Mouse (Mus musculus) ES-Bruce4 (cell line): ENCODE data around the gene D430041D05Rik. TPM values are rescaled to one million over a fixed set of nuclear protein-coding genes. Genes with fewer than 3 reads are reported as not detected.
A peak's percentile ranks its signal among the peaks of the same experiment; 100 is the strongest.

Experiments
- H3K27ac ChIP-seq: 2 replicates; pipeline ENCODE4 v1.5.1; 2012; ENCODE audit warnings: low read length, inconsistent platforms; ENCODE audit not compliant: insufficient read depth
- H3K27me3 ChIP-seq: 2 replicates; pipeline ENCODE4 v1.6.1; 2012; ENCODE audit warnings: mild to moderate bottlenecking, low read length, inconsistent platforms; ENCODE audit not compliant: control insufficient read depth, poor library complexity, insufficient read depth, severe bottlenecking
- H3K36me3 ChIP-seq: 2 replicates; pipeline ENCODE4 v1.6.1; 2012; ENCODE audit warnings: inconsistent platforms, mild to moderate bottlenecking, low read length, moderate library complexity; ENCODE audit not compliant: control insufficient read depth, poor library complexity, insufficient read depth, severe bottlenecking
- H3K4me1 ChIP-seq: one replicate; pipeline ENCODE4 v1.8.1; 2011; ENCODE audit warnings: low read length; ENCODE audit not compliant: control insufficient read depth, insufficient read depth
- H3K4me3 ChIP-seq: 2 replicates; pipeline ENCODE4 v1.5.1; 2011; ENCODE audit warnings: low read depth, mild to moderate bottlenecking, low read length
- H3K9ac ChIP-seq: 2 replicates; pipeline ENCODE4 v1.6.1; 2012; ENCODE audit warnings: low read depth, mild to moderate bottlenecking, inconsistent platforms; ENCODE audit not compliant: poor library complexity, severe bottlenecking
- H3K9me3 ChIP-seq: replicated peaks from 2 replicates; pipeline ENCODE4 v1.6.1; 2012; ENCODE audit warnings: mild to moderate bottlenecking, low read length, inconsistent platforms; ENCODE audit not compliant: control insufficient read depth, poor library complexity, insufficient read depth, severe bottlenecking
- CTCF ChIP-seq: IDR thresholded peaks from one replicate; pipeline ENCODE4 v1.8.1; 2011; ENCODE audit warnings: low read depth, low read length
- EP300 ChIP-seq: IDR thresholded peaks from 2 replicates; pipeline ENCODE4 v1.6.1; 2011; ENCODE audit warnings: low read depth, low read length; ENCODE audit not compliant: insufficient read depth
- POLR2A ChIP-seq: IDR thresholded peaks from one replicate; pipeline ENCODE4 v1.8.1; 2011; ENCODE audit warnings: low read length; ENCODE audit not compliant: insufficient read depth
- polyA plus RNA-seq: library from polyadenylated mRNA; stranded (reverse); fragments of >200 nt; gene quantifications from 2 replicates; pipeline ENCODE4 v1.2.4, GENCODE M21; 2011; ENCODE audit warnings: low read depth; ENCODE audit not compliant: missing spikeins, insufficient read depth, insufficient read length

D430041D05Rik gene
- polyA plus RNA-seq, 1 experiment, result 0.10 TPM

GRCm38 (mm10) chr2:104144004-104144403 lies 266.8 kb downstream of the D430041D05Rik start:
- no peaks in the 10 kb centered on the region for H3K4me1 ChIP-seq
- no peaks in the 10 kb centered on the region for H3K27me3 ChIP-seq
- H3K4me3 ChIP-seq, result no peak overlapping the region
- TF ChIP-seq EP300, result no peak
- TF ChIP-seq POLR2A, result no peak
- no peak for TF ChIP-seq CTCF
- no peak overlapping the region for H3K27ac ChIP-seq
- no peaks in the 10 kb centered on the region for H3K36me3 ChIP-seq
- no peaks in the 10 kb centered on the region; the same call in 1 of the 2 replicates for H3K9me3 ChIP-seq
- H3K9ac ChIP-seq, result no peak overlapping the region

GRCm38 (mm10) chr2:104142140-104142539 lies 268.7 kb downstream of the D430041D05Rik start:
- Histone ChIP-seq H3K4me1 (no peaks in the 10 kb centered on the region), H3K4me3 (no peak overlapping the region), H3K36me3 (no peaks in the 10 kb centered on the region), H3K9ac (no peak overlapping the region), H3K27ac (no peak overlapping the region), H3K27me3 (no peaks in the 10 kb centered on the region), H3K9me3 (no peaks in the 10 kb centered on the region; the same call in 1 of the 2 replicates)
- TF ChIP-seq POLR2A (no peak), EP300 (no peak), CTCF (no peak)

DNA sequence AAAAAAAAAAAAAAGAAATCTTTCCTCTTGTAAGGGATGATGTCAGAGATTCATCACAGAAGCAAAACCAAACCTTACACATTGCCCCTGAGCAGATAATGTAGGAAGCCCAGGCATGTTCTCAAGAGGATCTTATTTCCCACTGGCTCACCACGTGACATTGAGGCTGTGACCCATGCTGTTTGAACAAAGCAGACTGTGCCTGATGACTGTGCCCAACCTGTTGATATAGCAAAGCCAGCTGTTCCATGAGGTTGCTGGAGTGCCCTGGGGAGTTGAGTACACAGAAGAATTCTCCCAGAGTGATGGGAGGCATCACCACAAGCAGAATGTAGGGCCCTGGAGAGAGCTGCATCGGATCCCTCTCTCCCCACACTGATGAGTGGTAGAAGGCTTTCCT lies 274.9 kb downstream of the D430041D05Rik start:
- no peaks in the 10 kb centered on the region for H3K27me3 ChIP-seq
- no peak overlapping the region for H3K9ac ChIP-seq
- no peak for TF ChIP-seq POLR2A
- TF ChIP-seq CTCF, result no peak
- no peak for TF ChIP-seq EP300
- H3K4me3 ChIP-seq, result no peak overlapping the region
- no peak overlapping the region for H3K27ac ChIP-seq
- no peaks in the 10 kb centered on the region for H3K36me3 ChIP-seq
- no peaks in the 10 kb centered on the region for H3K4me1 ChIP-seq
- no peaks in the 10 kb centered on the region for H3K9me3 ChIP-seq

DNA sequence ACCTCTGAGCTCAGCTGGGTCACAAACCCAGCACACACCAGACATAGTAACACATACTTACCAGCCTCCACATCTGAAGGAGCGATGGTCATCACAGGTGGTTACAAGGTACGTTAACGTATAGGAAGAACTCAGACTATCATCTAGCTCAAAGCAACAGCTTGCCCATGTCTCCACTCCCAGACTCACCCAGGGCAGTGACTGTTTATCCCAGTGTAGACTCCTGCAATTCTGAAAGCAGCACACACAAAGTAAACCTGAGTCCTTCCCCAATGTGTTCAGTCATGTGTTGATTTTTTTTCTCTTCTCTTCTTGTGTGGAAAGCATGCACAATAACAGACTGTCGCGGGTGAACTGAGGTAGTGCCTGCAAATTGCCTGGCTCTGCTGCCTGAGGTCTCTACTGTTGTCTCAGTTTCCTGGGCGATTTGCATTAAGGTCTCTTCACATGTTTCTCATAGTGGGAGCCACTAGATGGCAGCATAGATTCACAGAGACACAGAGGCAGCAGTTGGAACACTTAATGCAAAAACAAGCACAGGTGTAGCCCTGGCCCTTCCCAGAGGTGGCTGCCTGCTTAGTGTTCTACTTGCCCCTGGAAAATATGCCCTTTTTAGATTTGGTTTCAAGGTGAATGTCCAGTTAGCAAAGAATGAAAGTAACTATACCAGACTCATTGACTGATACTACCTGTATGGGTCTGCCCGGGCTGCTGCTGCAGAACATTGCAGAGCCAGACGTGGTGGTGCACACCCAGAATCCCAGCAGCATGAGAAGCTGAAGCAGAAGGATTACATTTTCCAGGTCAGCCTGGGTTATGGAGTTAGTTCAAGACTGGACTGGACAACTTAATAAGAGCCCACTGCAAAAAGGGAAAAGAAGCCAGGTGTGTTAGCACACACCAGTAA lies 276.4 kb downstream of the D430041D05Rik start:
- Histone ChIP-seq H3K4me3 (no peak overlapping the region), H3K27me3 (no peaks in the 10 kb centered on the region), H3K4me1 (no peaks in the 10 kb centered on the region), H3K9ac (no peak overlapping the region), H3K27ac (no peak overlapping the region), H3K36me3 (no peaks in the 10 kb centered on the region), H3K9me3 (no peaks in the 10 kb centered on the region)
- TF ChIP-seq POLR2A, result no peak
- TF ChIP-seq CTCF, result peak; percentile 75

DNA sequence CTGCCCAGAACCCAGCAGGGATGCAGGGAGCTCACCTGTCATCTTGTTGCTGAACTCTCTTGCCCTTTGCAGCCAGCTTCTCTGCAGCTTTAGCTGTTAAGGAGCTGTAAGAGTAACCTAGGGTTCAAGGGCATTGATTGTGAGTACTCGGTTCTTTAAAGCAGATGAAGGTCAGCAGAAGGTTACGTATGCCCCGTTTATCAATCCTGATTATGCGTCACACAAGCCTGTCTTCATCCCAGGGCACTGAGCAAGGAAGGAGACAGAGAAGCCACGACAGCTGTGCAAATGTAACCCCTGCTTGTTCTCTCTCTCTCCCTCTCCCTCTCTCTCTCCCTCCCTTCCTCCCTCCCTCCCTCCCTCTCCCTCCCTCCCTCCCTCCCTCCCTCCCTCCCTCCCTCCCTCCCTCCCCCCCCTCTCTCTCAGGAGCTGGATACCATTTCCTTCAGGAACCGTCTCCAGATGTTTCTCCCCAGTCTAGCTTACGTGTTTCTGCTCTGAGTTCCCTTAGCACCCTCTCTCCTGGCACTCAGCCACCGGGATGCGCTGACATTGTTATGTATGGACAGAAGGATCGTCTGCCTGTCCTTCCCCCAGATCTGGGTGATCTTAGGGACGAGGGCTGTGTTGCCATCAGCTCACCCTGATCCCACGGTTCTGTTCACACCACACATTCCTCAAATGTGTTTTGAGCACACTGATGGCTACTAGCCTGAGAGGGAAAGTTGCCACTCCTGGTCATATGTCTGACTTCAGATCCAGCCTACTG lies 277.6 kb downstream of the D430041D05Rik start:
- TF ChIP-seq CTCF, result no peak
- no peak for TF ChIP-seq EP300
- no peak for TF ChIP-seq POLR2A
- no peaks in the 10 kb centered on the region for H3K36me3 ChIP-seq
- no peaks in the 10 kb centered on the region for H3K4me1 ChIP-seq
- H3K9me3 ChIP-seq, result no peaks in the 10 kb centered on the region
- no peak overlapping the region for H3K4me3 ChIP-seq
- no peak overlapping the region for H3K9ac ChIP-seq
- H3K27me3 ChIP-seq, result no peaks in the 10 kb centered on the region
- H3K27ac ChIP-seq, result no peak overlapping the region

DNA sequence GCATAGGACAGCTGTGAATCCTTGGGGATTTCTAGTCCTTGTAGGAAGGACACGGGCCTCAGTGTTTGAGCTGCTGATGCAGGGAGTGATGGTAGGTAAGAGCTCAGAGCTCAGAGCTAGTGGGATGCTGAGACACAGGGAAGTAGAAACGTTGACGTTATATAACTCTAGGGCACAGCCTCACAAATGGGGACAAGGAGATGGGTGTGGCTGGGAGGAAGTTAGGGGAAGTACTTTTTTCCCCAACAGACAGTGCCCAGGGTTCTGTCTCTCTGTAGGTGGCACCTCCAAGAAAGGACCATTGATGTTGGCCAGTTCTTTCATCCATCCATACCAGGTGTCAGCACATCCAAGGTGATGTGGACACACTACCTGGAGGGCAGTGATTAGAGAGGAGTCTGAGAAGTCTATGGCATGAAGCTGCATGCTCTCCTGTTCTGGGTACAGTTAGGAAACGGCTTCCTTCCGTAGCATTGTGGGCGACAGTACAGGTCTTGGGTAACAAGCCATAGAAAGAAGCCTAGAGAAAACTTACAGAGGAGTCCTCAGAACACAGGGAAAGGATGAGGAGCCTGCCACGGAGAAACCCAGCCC lies 278.4 kb downstream of the D430041D05Rik start:
- TF ChIP-seq CTCF (no peak), EP300 (no peak), POLR2A (no peak)
- no peaks in the 10 kb centered on the region for H3K36me3 ChIP-seq
- no peaks in the 10 kb centered on the region for H3K9me3 ChIP-seq
- H3K9ac ChIP-seq, result no peak overlapping the region
- no peak overlapping the region for H3K27ac ChIP-seq
- H3K4me3 ChIP-seq, result no peak overlapping the region
- no peaks in the 10 kb centered on the region for H3K27me3 ChIP-seq
- H3K4me1 ChIP-seq, result no peaks in the 10 kb centered on the region
